Mouse (Mus musculus): ENCODE results near the gene Usp32. TPM values are rescaled to one million over a fixed set of nuclear protein-coding genes. Genes with fewer than 3 reads are reported as not detected.

The Usp32 gene
- polyA plus RNA-seq (2012; rRNA removed) (15.0 and 25.6 TPM in 2 replicates), polyA plus RNA-seq (2014; fragmentation: Nextera tagmentation; extraction: Ambion mirVana) (14.4 and 17.7 TPM in 2 replicates)

- ATAC-seq (ENCODE audit: insufficient read depth), result peak; percentile 95
- Histone ChIP-seq H3K36me3 (replicated peaks; ENCODE audit: control insufficient read depth, insufficient read depth, low read depth) (peaks cover 13% of the 10 kb centered on the region), H3K4me1 (replicated peaks; ENCODE audit: control insufficient read depth in 2 of 2, insufficient read depth in 2 of 2, low read length in 1 of 2) (peaks cover 13 to 18% of the 10 kb centered on the region in 2 experiments), H3K9ac (replicated peaks) (peak within 1 kb of the TSS; percentile 86), H3K27me3 (ENCODE audit: control insufficient read depth, insufficient read depth, low read length) (no peaks in the 10 kb centered on the region), H3K27ac (peak within 1 kb of the TSS; percentile 93), H3K4me3 (ENCODE audit: insufficient read depth in 1 of 2, low read depth in 2 of 2, low read length in 2 of 2) (peak within 1 kb of the TSS; percentile 78 to 100), H3K9me3 (ENCODE audit: control insufficient read depth, low read length) (no peaks in the 10 kb centered on the region), H3K4me2 (ENCODE audit: low read depth) (peak within 1 kb of the TSS; percentile 89)
- WGBS (ENCODE audit: insufficient replicate concordance), result under 1% methylated on average over 90 of the region's 94 CpGs
- TF ChIP-seq EP300 (IDR thresholded peaks at IDR 0.05; ENCODE audit: low read depth) (peak; percentile 45; the same call in 1 of the 2 replicates), CTCF (IDR thresholded peaks at IDR 0.05; ENCODE audit: low read depth) (peak; percentile 46)
- peak; percentile 97 to 98 (median 97) for DNase-seq (ENCODE audit: low read depth in 3 of 3, low spot score in 3 of 3)
These were observed at the start of gene Usp32 for GRCm38 (mm10) chr11:85139581-85140540. TSS of gene Usp32 (minus strand) at chr11:85140161.

- WGBS (ENCODE audit: insufficient replicate concordance), result 33% methylated on average over 4 of the region's 4 CpGs
- DNase-seq (ENCODE audit: low read depth in 3 of 3, low spot score in 3 of 3) (no peak), ATAC-seq (ENCODE audit: insufficient read depth) (peak; percentile 72)
- no peaks in the 10 kb centered on the region for H3K27me3 ChIP-seq (ENCODE audit: control insufficient read depth, insufficient read depth, low read length)
- no peak overlapping the region for H3K4me3 ChIP-seq (ENCODE audit: insufficient read depth in 1 of 2, low read depth in 2 of 2, low read length in 2 of 2)
- H3K4me2 ChIP-seq (ENCODE audit: low read depth), result no peak overlapping the region
- H3K9me3 ChIP-seq (ENCODE audit: control insufficient read depth, low read length), result no peaks in the 10 kb centered on the region
- H3K9ac ChIP-seq (replicated peaks), result no peak overlapping the region
- TF ChIP-seq CTCF (IDR thresholded peaks at IDR 0.05; ENCODE audit: low read depth) (no peak), EP300 (IDR thresholded peaks at IDR 0.05; ENCODE audit: low read depth) (0 out of 2 replicates have a peak, but pooled peaks have one; percentile 18)
- peaks cover 20% of the 10 kb centered on the region for H3K36me3 ChIP-seq (replicated peaks; ENCODE audit: control insufficient read depth, insufficient read depth, low read depth)
- H3K4me1 ChIP-seq (replicated peaks; ENCODE audit: control insufficient read depth in 2 of 2, insufficient read depth in 2 of 2, low read length in 1 of 2), result no peaks in the 10 kb centered on the region
- no peak overlapping the region for H3K27ac ChIP-seq
These were observed 49.1 kb upstream of the Usp32 start for GRCm38 (mm10) chr11:85189110-85189509.

GRCm38 (mm10) chr11:85184839-85185238, 44.9 kb upstream of the Usp32 start:
- Histone ChIP-seq H3K9me3 (ENCODE audit: control insufficient read depth, low read length) (no peaks in the 10 kb centered on the region), H3K36me3 (replicated peaks; ENCODE audit: control insufficient read depth, insufficient read depth, low read depth) (peaks cover 3% of the 10 kb centered on the region; the same call in 1 of the 2 replicates), H3K4me2 (ENCODE audit: low read depth) (no peak overlapping the region), H3K27me3 (ENCODE audit: control insufficient read depth, insufficient read depth, low read length) (no peaks in the 10 kb centered on the region), H3K9ac (replicated peaks) (no peak overlapping the region), H3K27ac (no peak overlapping the region), H3K4me3 (ENCODE audit: insufficient read depth in 1 of 2, low read depth in 2 of 2, low read length in 2 of 2) (no peak overlapping the region), H3K4me1 (replicated peaks; ENCODE audit: control insufficient read depth in 2 of 2, insufficient read depth in 2 of 2, low read length in 1 of 2) (peaks cover 0 to 5% of the 10 kb centered on the region in 2 experiments; a peak in 2 of 4 replicates)
- DNase-seq (ENCODE audit: low read depth in 3 of 3, low spot score in 3 of 3), result no peak
- ATAC-seq (ENCODE audit: insufficient read depth), result no peak
- whole genome bisulfite sequencing (ENCODE audit: insufficient replicate concordance), result 80% methylated on average over 6 of the region's 6 CpGs
- no peak for TF ChIP-seq CTCF (IDR thresholded peaks at IDR 0.05; ENCODE audit: low read depth)
- no peak for TF ChIP-seq EP300 (IDR thresholded peaks at IDR 0.05; ENCODE audit: low read depth)

- H3K27ac ChIP-seq, result no peak overlapping the region
- 62% methylated on average over 5 of the region's 5 CpGs for WGBS (ENCODE audit: insufficient replicate concordance)
- H3K27me3 ChIP-seq (ENCODE audit: control insufficient read depth, insufficient read depth, low read length), result no peaks in the 10 kb centered on the region
- peak; percentile 59 to 69 (median 66) for DNase-seq (ENCODE audit: low read depth in 3 of 3, low spot score in 3 of 3)
- H3K4me3 ChIP-seq (ENCODE audit: insufficient read depth in 1 of 2, low read depth in 2 of 2, low read length in 2 of 2), result no peak overlapping the region
- H3K4me1 ChIP-seq (replicated peaks; ENCODE audit: control insufficient read depth in 2 of 2, insufficient read depth in 2 of 2, low read length in 1 of 2), result peaks cover 0 to 5% of the 10 kb centered on the region in 2 experiments; a peak in 2 of 4 replicates
- no peaks in the 10 kb centered on the region for H3K9me3 ChIP-seq (ENCODE audit: control insufficient read depth, low read length)
- no peak overlapping the region for H3K4me2 ChIP-seq (ENCODE audit: low read depth)
- ATAC-seq (ENCODE audit: insufficient read depth), result 0 out of 2 replicates have a peak, but pooled peaks have one; percentile 29
- no peak overlapping the region for H3K9ac ChIP-seq (replicated peaks)
- TF ChIP-seq EP300 (IDR thresholded peaks at IDR 0.05; ENCODE audit: low read depth), result no peak
- peak; percentile 84 for TF ChIP-seq CTCF (IDR thresholded peaks at IDR 0.05; ENCODE audit: low read depth)
- H3K36me3 ChIP-seq (replicated peaks; ENCODE audit: control insufficient read depth, insufficient read depth, low read depth), result no peaks in the 10 kb centered on the region
These were observed 44.1 kb upstream of the Usp32 start for GRCm38 (mm10) chr11:85184082-85184481.

Measured in liver, embryonic 14.5 days (tissue).